Mouse (Mus musculus) limb, embryonic 10.5 days (tissue): ENCODE measurements around the gene Fgfrl1. TPM values are rescaled to one million over a fixed set of nuclear protein-coding genes. Genes with fewer than 3 reads are reported as not detected.
A peak's percentile ranks its signal among the peaks of the same experiment; 100 is the strongest.

Experiments
- DNase-seq: peaks from one replicate; pipeline ENCODE4 v3.0.0-alpha.2; 2017; ENCODE audit warnings: low spot score
- H3K27ac ChIP-seq: fragments of 300-500 bp; sonication (generic); 2 replicates; pipeline ENCODE4 v1.5.1; 2016; ENCODE audit warnings: mild to moderate bottlenecking
- H3K27me3 ChIP-seq: fragments of 300-500 bp; sonication (generic); 2 replicates; pipeline ENCODE4 v1.6.1; 2016; ENCODE audit warnings: low read depth, mild to moderate bottlenecking; ENCODE audit not compliant: poor library complexity, severe bottlenecking
- H3K36me3 ChIP-seq: fragments of 300-500 bp; sonication (generic); 2 replicates; pipeline ENCODE4 v1.6.1; 2016; ENCODE audit warnings: mild to moderate bottlenecking, moderate library complexity
- H3K4me1 ChIP-seq: fragments of 300-500 bp; sonication (generic); 2 replicates; pipeline ENCODE4 v1.6.1; 2016
- H3K4me3 ChIP-seq: fragments of 300-500 bp; sonication (generic); 2 replicates; pipeline ENCODE4 v1.5.1; 2016; ENCODE audit warnings: mild to moderate bottlenecking, moderate library complexity
- H3K9me3 ChIP-seq: fragments of 300-500 bp; sonication (generic); replicated peaks from 2 replicates; pipeline ENCODE4 v1.6.1; 2016; ENCODE audit warnings: mild to moderate bottlenecking
- WGBS: fragments of 180-500 bp; shearing (Covaris S2); methylation state at CpG from one replicate; pipeline ENCODE4 v1.1.7; 2016; 5-methylcytosine and 5-hydroxymethylcytosine counted together
- polyA plus RNA-seq: library from polyadenylated mRNA; unstranded; fragments of >200 nt; fragmentation: Nextera tagmentation; extraction: Ambion mirVana; gene quantifications from 2 replicates; pipeline ENCODE4 v1.2.1, GENCODE M21; 2016

Fgfrl1 gene
- polyA plus RNA-seq, 1 experiment from 2014 or later = 43.1 TPM

GRCm38 (mm10) chr5:108655381-108655780 lies 36.8 kb upstream of the Fgfrl1 start:
- 97% methylated on average over 9 of the region's 9 CpGs for WGBS
- Histone ChIP-seq H3K27ac (no peak overlapping the region), H3K27me3 (no peaks in the 10 kb centered on the region), H3K4me1 (peaks cover 13% of the 10 kb centered on the region), H3K9me3 (no peaks in the 10 kb centered on the region), H3K36me3 (peaks cover 71% of the 10 kb centered on the region), H3K4me3 (no peak overlapping the region)
- no peak for DNase-seq

GRCm38 (mm10) chr5:108655891-108656650 lies 36.1 kb upstream of the Fgfrl1 start:
- WGBS = 96% methylated on average over 15 of the region's 15 CpGs
- no peak for DNase-seq
- H3K4me3 ChIP-seq = no peak overlapping the region
- H3K36me3 ChIP-seq = peaks cover 66% of the 10 kb centered on the region
- H3K9me3 ChIP-seq = no peaks in the 10 kb centered on the region
- H3K27me3 ChIP-seq = no peaks in the 10 kb centered on the region
- no peak overlapping the region for H3K27ac ChIP-seq
- peaks cover 18% of the 10 kb centered on the region for H3K4me1 ChIP-seq

GRCm38 (mm10) chr5:108657406-108657805 lies 34.8 kb upstream of the Fgfrl1 start:
- H3K4me1 ChIP-seq = peaks cover 18% of the 10 kb centered on the region
- no peaks in the 10 kb centered on the region for H3K27me3 ChIP-seq
- WGBS = 82% methylated on average over 5 of the region's 5 CpGs
- no peak overlapping the region for H3K27ac ChIP-seq
- no peak for DNase-seq
- H3K4me3 ChIP-seq = no peak overlapping the region
- H3K36me3 ChIP-seq = peaks cover 56% of the 10 kb centered on the region
- H3K9me3 ChIP-seq = no peaks in the 10 kb centered on the region

- H3K27ac ChIP-seq = no peak overlapping the region
- H3K36me3 ChIP-seq = peaks cover 44% of the 10 kb centered on the region
- no peak for DNase-seq
- H3K4me3 ChIP-seq = no peak overlapping the region
- 0 out of 2 replicates have a peak, but pooled peaks cover 3% of the 10 kb centered on the region for H3K27me3 ChIP-seq
- H3K9me3 ChIP-seq = no peaks in the 10 kb centered on the region
- 93% methylated on average over 1 of the region's 1 CpGs for WGBS
- peaks cover 18% of the 10 kb centered on the region for H3K4me1 ChIP-seq
Observed at GRCm38 (mm10) chr5:108658611-108659010, 33.6 kb upstream of the Fgfrl1 start.

- H3K36me3 ChIP-seq = peaks cover 31% of the 10 kb centered on the region
- peak within 1 kb of the TSS; percentile 88 for H3K27ac ChIP-seq
- no peak for DNase-seq
- 0 out of 2 replicates have a peak, but pooled peaks cover 9% of the 10 kb centered on the region for H3K27me3 ChIP-seq
- peak within 1 kb of the TSS; percentile 78 for H3K4me3 ChIP-seq
- no peaks in the 10 kb centered on the region for H3K9me3 ChIP-seq
- WGBS = 13% methylated on average over 24 of the region's 24 CpGs
- peaks cover 18% of the 10 kb centered on the region for H3K4me1 ChIP-seq
Observed at GRCm38 (mm10) chr5:108659698-108660631, 32.2 kb upstream of the Fgfrl1 start, which contains the start of gene Idua. Idua (plus strand) TSS chr5:108660331.

GRCm38 (mm10) chr5:108660632-108661268 lies 31.4 kb upstream of the Fgfrl1 start:
- no peaks in the 10 kb centered on the region for H3K9me3 ChIP-seq
- H3K4me3 ChIP-seq = peak overlapping the region; percentile 78
- peak overlapping the region; percentile 88 for H3K27ac ChIP-seq
- 0 out of 2 replicates have a peak, but pooled peaks cover 10% of the 10 kb centered on the region for H3K27me3 ChIP-seq
- 17% methylated on average over 36 of the region's 36 CpGs for WGBS
- DNase-seq = peak; percentile 88
- peaks cover 23% of the 10 kb centered on the region for H3K36me3 ChIP-seq
- peaks cover 18% of the 10 kb centered on the region for H3K4me1 ChIP-seq

- Histone ChIP-seq H3K4me3 (no peak overlapping the region), H3K4me1 (peaks cover 18% of the 10 kb centered on the region), H3K27me3 (0 out of 2 replicates have a peak, but pooled peaks cover 10% of the 10 kb centered on the region), H3K27ac (no peak overlapping the region), H3K9me3 (no peaks in the 10 kb centered on the region), H3K36me3 (peaks cover 4% of the 10 kb centered on the region; the same call in 1 of the 2 replicates)
- 84% methylated on average over 4 of the region's 4 CpGs for WGBS
- no peak for DNase-seq
Observed at GRCm38 (mm10) chr5:108662772-108663171, 29.4 kb upstream of the Fgfrl1 start.

- peaks cover 21% of the 10 kb centered on the region for H3K4me1 ChIP-seq
- H3K27me3 ChIP-seq = 0 out of 2 replicates have a peak, but pooled peaks cover 10% of the 10 kb centered on the region
- no peak overlapping the region for H3K27ac ChIP-seq
- 49% methylated on average over 3 of the region's 3 CpGs for WGBS
- H3K4me3 ChIP-seq = no peak overlapping the region
- H3K9me3 ChIP-seq = no peaks in the 10 kb centered on the region
- DNase-seq = no peak
- H3K36me3 ChIP-seq = no peaks in the 10 kb centered on the region
Observed at GRCm38 (mm10) chr5:108665066-108665465, 27.1 kb upstream of the Fgfrl1 start.

- no peaks in the 10 kb centered on the region for H3K9me3 ChIP-seq
- 0 out of 2 replicates have a peak, but pooled peaks cover 10% of the 10 kb centered on the region for H3K27me3 ChIP-seq
- peaks cover 16% of the 10 kb centered on the region for H3K4me1 ChIP-seq
- WGBS = 89% methylated on average over 2 of the region's 2 CpGs
- H3K4me3 ChIP-seq = no peak overlapping the region
- peaks cover 15% of the 10 kb centered on the region for H3K36me3 ChIP-seq
- no peak overlapping the region for H3K27ac ChIP-seq
- no peak for DNase-seq
Observed at GRCm38 (mm10) chr5:108667370-108667769, 24.8 kb upstream of the Fgfrl1 start.

GRCm38 (mm10) chr5:108668387-108668932 lies 23.7 kb upstream of the Fgfrl1 start:
- H3K9me3 ChIP-seq = no peaks in the 10 kb centered on the region
- H3K4me3 ChIP-seq = peak overlapping the region; percentile 65
- H3K27ac ChIP-seq = peak overlapping the region; percentile 92
- WGBS = 24% methylated on average over 3 of the region's 3 CpGs
- peaks cover 24% of the 10 kb centered on the region for H3K36me3 ChIP-seq
- 0 out of 2 replicates have a peak, but pooled peaks cover 8% of the 10 kb centered on the region for H3K27me3 ChIP-seq
- DNase-seq = no peak
- H3K4me1 ChIP-seq = peaks cover 16% of the 10 kb centered on the region

- 0 out of 2 replicates have a peak, but pooled peaks cover 8% of the 10 kb centered on the region for H3K27me3 ChIP-seq
- peak within 1 kb of the TSS; percentile 92 for H3K27ac ChIP-seq
- 7% methylated on average over 43 of the region's 43 CpGs for WGBS
- H3K4me1 ChIP-seq = peaks cover 16% of the 10 kb centered on the region
- no peaks in the 10 kb centered on the region for H3K9me3 ChIP-seq
- H3K36me3 ChIP-seq = peaks cover 24% of the 10 kb centered on the region
- H3K4me3 ChIP-seq = peak within 1 kb of the TSS; percentile 65
- peak; percentile 90 for DNase-seq
Observed at GRCm38 (mm10) chr5:108668977-108669936, 22.9 kb upstream of the Fgfrl1 start, which contains the start of gene Dgkq. Dgkq (minus strand) TSS chr5:108669672.
